Mouse (Mus musculus) cerebellum, adult 2 months (tissue): ENCODE results near the gene Fbxw10. TPM values are rescaled to one million over a fixed set of nuclear protein-coding genes. Genes with fewer than 3 reads are reported as not detected.

Source experiments
- DNase-seq, 2 experiments: peaks; one replicate each; pipeline ENCODE4 v3.0.0; 2021
- H3K27ac ChIP-seq: fragments of 200-500 bp; 2 replicates; pipeline ENCODE4 v1.5.1; 2012; ENCODE audit warnings: low read length, control low read depth, inconsistent platforms; ENCODE audit not compliant: insufficient read depth
- H3K27me3 ChIP-seq: fragments of 200-500 bp; 2 replicates; pipeline ENCODE4 v1.6.1; 2012; ENCODE audit warnings: inconsistent platforms, mild to moderate bottlenecking, low read length, moderate library complexity; ENCODE audit not compliant: control insufficient read depth, insufficient read depth
- H3K4me1 ChIP-seq: fragments of 200-500 bp; 2 replicates; pipeline ENCODE4 v1.6.1; 2011; ENCODE audit warnings: low read length; ENCODE audit not compliant: control insufficient read depth, insufficient read depth
- H3K4me3 ChIP-seq: fragments of 200-500 bp; replicated peaks from 2 replicates; pipeline ENCODE3; 2011; ENCODE audit warnings: mild to moderate bottlenecking, low read depth, low read length, control low read depth; ENCODE audit not compliant: insufficient read depth
- CTCF ChIP-seq: fragments of 200-500 bp; IDR thresholded peaks from 2 replicates; pipeline ENCODE4 v1.5.1; 2011; ENCODE audit warnings: low read depth, mild to moderate bottlenecking, control low read depth, low read length, moderate library complexity, borderline replicate concordance; ENCODE audit not compliant: insufficient read depth
- POLR2A ChIP-seq: fragments of 200-500 bp; IDR thresholded peaks from 2 replicates; pipeline ENCODE4 v1.6.1; 2011; ENCODE audit warnings: low read length, control low read depth, borderline replicate concordance; ENCODE audit not compliant: insufficient read depth
- WGBS: fragments of 180-500 bp; shearing (Covaris S2); methylation state at CpG from one replicate; pipeline ENCODE4 v1.1.7; 2018; 5-methylcytosine and 5-hydroxymethylcytosine counted together
- polyA plus RNA-seq: library from polyadenylated mRNA; depleted of rRNA; stranded (reverse); fragments of >200 nt; gene quantifications from 2 replicates; pipeline ENCODE4 v1.2.3, GENCODE M21; 2012

Gene Fbxw10
- polyA plus RNA-seq, 1 experiment = 1.8 TPM

DNA sequence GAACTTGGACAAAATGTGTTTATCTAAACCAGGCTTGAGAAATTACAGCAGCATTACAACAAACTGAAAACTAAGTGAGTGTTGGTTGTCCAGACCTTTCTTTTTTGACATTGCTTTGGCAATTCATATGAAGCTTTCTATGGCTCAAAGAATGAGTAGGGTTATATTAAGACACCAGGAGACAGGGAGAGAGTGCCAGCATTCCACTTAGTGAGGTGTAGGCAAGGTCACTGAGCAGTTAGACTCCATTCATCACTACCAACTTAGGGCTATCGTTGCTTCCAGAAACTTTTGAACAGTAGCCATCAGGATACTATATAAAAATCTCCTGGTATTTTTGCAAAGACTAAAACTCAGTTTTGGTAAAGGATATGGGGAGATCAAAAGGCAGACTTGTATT is 30.5 kb downstream of the Fbxw10 start:
- no peak for DNase-seq
- H3K4me1 ChIP-seq = no peaks in the 10 kb centered on the region
- WGBS = 74% methylated on average over 1 of the region's 1 CpGs

DNA sequence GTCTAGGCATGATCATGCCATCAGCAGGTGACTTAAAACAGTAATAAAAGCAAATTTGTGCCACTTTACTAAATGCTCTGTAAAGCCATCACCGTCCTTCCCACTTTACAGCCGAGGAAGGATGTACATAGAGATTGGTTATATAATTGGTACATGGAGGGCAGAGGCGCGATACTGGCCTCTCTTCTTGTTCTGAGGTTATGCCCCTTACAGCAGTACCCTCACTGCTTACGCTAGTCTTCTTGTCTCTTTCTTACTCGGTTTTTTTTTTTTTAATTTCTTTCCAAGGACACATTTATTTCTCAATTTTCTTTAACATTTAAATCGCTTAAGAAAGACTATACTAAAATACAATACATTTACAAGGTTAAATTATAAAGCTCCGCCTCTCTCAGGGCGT is 31.9 kb downstream of the Fbxw10 start:
- Histone ChIP-seq H3K4me1 (no peaks in the 10 kb centered on the region), H3K4me3 (peak overlapping the region; percentile 83), H3K27me3 (no peaks in the 10 kb centered on the region), H3K27ac (no peak overlapping the region; the same call in 1 of the 2 replicates)
- DNase-seq = peak in 1 of 2 experiments; percentile 47
- 9% methylated on average over 9 of the region's 9 CpGs for WGBS
- TF ChIP-seq CTCF = no peak
- no peak for TF ChIP-seq POLR2A

More for the DNA sequence above, 30.5 kb downstream of the Fbxw10 start:
- TF ChIP-seq POLR2A (no peak), CTCF (no peak)
- no peak overlapping the region for H3K4me3 ChIP-seq
- H3K27ac ChIP-seq = no peak overlapping the region
- H3K27me3 ChIP-seq = no peaks in the 10 kb centered on the region

DNA sequence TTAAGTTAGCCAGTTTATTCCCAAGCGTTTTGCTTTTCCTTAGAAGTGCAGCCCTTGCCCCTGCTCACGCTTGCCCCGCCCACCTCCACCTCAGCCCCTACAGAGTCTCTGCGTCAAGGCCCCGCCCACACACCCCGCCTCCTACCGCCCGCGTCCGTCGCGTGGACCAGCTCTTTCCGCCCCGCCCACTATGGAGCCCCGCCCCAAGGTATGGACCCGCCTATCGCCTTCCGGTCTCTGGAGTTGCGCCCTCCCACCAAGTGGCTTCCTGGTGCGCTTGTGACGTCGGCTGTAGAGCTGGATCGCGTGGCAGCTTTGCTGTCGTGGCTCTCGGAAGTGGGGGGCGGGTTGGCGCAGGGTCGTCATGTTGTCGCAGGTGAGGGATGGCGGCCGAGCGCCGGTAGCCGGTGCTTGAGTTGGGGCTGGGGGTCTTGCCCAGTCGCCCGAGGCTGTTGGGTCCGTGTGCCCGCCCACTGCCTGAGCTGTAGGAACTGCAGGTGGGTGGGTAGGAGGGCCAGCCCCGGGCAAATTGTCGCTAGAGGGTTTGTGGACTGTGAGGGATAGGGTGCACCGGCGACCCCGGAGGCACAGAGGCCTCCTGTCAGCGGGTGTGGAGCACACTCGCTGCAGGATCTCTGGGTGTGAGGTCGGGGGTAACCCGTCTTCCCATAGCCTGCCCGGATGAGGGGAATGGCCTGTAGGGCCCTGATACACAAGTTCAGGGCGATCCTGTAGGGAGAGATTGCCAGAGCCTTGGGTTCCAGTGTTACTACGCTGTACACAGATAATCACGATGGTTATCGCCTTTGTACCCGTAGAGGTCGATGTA is 32.6 kb downstream of the Fbxw10 start, which contains the start of gene Tvp23b:
Tvp23b (plus strand) TSS at position 236 of the 829 bp plus-strand sequence.
- WGBS = under 1% methylated on average over 55 of the region's 55 CpGs
- Histone ChIP-seq H3K4me3 (peak within 1 kb of the TSS; percentile 83), H3K4me1 (no peaks in the 10 kb centered on the region), H3K27ac (peak within 1 kb of the TSS; percentile 59), H3K27me3 (no peaks in the 10 kb centered on the region)
- DNase-seq = peak; percentile 97
- no peak for TF ChIP-seq CTCF
- peak; percentile 69 for TF ChIP-seq POLR2A

DNA sequence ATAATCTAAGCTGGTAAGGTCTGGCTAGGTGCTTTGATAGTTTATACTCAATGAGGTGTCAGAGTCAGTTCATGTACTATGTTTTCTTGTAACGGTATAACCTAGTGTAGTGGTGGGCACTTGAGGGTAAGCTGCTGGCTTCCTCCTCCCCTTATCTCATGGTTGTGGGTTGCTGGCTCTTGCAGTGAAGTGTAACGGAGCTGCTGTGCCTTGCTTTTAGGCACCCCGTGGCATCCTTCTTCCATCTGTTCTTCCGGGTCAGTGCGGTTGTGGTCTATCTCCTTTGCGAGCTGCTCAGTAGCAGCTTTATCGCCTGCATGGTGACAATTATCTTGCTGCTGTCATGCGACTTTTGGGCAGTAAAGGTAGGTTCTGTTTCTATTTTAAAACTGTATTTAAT is 36.5 kb downstream of the Fbxw10 start:
- no peak for DNase-seq
- 54% methylated on average over 8 of the region's 8 CpGs for WGBS
- no peaks in the 10 kb centered on the region for H3K4me1 ChIP-seq
- TF ChIP-seq POLR2A (no peak), CTCF (no peak)
- no peak overlapping the region for H3K27ac ChIP-seq
- no peak overlapping the region for H3K4me3 ChIP-seq
- no peaks in the 10 kb centered on the region for H3K27me3 ChIP-seq

DNA sequence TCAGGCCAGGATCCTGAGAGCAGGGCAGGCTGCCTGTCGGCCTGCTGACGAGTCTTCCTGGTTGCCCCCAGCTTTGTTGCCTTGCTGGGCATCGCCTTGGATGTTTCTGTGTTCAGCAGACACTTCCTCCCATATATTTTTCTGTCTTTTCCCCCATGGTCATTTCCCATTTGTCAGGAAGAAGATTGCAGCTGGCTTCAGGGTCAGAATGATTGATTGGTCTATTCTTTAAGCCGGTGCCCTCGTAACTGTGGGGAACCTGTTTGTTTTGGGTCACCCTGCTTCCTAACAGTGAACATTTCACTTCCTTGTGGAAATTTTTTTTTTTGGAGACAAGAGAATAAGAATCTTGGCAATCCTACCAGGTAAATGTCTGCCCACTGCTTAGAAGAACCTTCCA is 38.5 kb downstream of the Fbxw10 start:
- TF ChIP-seq POLR2A (no peak), CTCF (no peak)
- Histone ChIP-seq H3K27ac (no peak overlapping the region), H3K4me1 (no peaks in the 10 kb centered on the region), H3K4me3 (no peak overlapping the region), H3K27me3 (no peaks in the 10 kb centered on the region)
- no peak for DNase-seq
- WGBS = 86% methylated on average over 5 of the region's 5 CpGs

DNA sequence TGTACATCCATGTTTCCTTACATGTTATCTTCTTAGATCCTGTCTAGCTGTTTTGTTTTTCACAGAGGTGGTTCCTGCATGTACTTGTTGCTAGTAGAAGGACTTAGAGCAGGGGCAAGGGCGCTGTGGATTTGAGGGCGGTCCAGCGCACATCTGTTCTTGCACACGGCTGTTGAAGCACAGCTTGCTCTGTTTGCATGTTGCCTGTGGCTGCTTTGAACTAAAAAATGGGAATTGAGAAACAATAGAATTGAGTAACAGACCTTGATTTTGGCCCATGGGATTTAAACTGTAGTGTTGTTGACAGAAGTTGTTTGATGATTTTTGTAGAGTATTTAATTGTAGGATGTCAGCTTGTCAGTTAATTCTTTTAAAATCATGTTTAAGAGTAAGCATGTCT is 43.9 kb downstream of the Fbxw10 start:
- no peaks in the 10 kb centered on the region; the same call in 1 of the 2 replicates for H3K4me1 ChIP-seq
- no peaks in the 10 kb centered on the region for H3K27me3 ChIP-seq
- TF ChIP-seq POLR2A (no peak), CTCF (no peak)
- H3K27ac ChIP-seq = no peak overlapping the region
- WGBS = 69% methylated on average over 4 of the region's 4 CpGs
- DNase-seq = no peak
- no peak overlapping the region for H3K4me3 ChIP-seq

DNA sequence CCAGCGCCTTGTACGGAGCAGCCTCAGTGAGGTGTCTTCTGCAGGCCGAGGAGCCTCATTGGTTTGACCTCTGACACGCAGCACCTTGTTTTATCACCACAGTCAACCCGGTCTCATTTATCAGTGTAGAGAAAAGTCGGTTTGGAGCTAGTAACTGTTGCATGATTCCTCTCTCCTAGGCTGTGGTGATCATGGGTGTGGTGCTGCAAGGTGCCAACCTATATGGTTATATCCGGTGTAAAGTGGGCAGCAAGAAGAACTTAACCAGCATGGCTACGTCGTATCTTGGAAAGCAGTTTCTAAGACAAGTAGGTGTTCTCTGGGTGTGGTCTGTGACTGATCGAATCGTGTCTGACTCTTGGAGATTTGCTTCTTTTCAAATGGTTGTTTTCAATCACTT is 44.9 kb downstream of the Fbxw10 start:
- 95% methylated on average over 11 of the region's 11 CpGs for WGBS
- Histone ChIP-seq H3K27me3 (no peaks in the 10 kb centered on the region), H3K27ac (no peak overlapping the region), H3K4me1 (no peaks in the 10 kb centered on the region; the same call in 1 of the 2 replicates), H3K4me3 (no peak overlapping the region)
- DNase-seq = no peak
- TF ChIP-seq POLR2A = no peak
- TF ChIP-seq CTCF = no peak

DNA sequence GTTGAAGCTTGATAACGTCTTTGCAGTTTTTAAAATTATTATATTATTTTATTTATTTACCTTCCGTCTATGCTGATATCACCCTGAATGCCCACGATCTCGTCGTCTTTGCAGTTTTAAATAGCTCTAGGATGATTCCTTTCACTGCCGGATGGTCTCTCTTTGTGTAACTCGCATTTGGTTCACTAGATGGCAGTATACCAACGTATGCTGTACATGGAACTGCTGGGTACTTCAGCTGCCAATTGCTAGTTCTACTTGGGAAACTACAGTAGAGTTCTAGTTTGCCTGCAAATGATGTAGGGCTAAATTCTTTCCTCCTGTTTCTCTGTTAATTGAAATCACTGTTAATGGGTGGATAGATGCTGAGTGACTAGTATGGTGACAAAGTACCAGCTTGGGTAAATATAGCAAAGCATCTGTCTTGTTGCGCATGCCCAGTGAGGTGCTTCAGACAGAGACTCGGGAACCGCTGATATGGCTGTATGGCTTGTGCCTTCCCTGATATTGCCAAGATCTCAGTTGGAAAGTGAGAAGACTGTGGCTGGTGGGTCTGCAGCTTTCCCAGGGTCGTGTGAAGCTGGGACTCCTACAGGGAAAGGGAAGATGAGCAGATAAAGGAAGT is 54.9 kb downstream of the Fbxw10 start:
- 21% methylated on average over 12 of the region's 12 CpGs for WGBS
- TF ChIP-seq POLR2A (no peak), CTCF (peak; percentile 46; the same call in 1 of the 2 replicates)
- H3K27me3 ChIP-seq = no peaks in the 10 kb centered on the region
- H3K4me3 ChIP-seq = no peak overlapping the region
- no peak overlapping the region for H3K27ac ChIP-seq
- H3K4me1 ChIP-seq = no peaks in the 10 kb centered on the region
- DNase-seq = peak; percentile 34 to 59
